Mouse (Mus musculus): Measurements from ENCODE around the gene Cntd1. TPM values are rescaled to one million over a fixed set of nuclear protein-coding genes. Genes with fewer than 3 reads are reported as not detected.

The Cntd1 gene
- total and polyA plus RNA-seq, 3 experiments = 0.96 to 2.5 (median 0.98) TPM

DNA sequence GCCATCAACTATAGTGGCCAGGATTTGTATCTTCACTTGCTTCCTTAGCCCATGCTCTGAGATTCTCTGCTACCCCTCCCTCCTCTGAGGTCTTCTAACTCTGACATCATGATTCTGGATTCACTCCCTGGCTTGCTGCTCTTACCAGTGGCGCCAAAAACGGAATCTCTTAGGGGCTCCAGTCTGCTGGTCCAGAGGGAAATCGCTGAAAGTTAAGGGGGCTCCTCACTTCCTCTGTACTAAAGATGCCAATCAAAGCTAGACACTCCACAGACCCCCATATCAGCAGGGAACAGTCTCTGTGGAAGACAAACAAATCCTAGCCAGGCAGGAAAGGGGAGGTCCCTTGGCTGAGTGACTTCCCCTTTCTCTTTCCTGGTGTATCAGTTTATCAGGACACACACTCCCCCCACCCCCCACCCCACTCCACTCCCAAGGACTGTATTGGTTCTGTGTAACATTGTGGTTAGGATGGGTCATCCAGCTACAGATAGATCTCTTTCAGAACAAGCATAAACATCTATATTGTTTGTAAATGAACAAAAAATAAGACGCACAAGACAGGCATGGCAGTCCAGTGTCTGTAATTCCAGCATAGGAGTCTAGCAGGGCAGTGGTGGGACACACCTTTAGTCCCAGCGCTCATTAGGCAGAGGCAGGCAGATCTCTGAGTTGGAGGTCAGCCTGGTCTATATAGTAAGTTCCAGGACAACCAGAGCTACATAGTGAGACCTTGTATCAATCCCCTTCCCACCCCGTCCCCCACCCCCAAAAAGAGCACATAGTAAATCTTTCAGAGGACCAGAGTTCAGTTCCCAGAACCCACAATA is 46.6 kb upstream of the Cntd1 start:
- no peak for DNase-seq (ENCODE audit: extremely low read depth)
- peaks cover 32% of the 10 kb centered on the region for H3K27me3 ChIP-seq (replicated peaks)
- no peak for TF ChIP-seq ETS1 (conservative IDR thresholded peaks at IDR 0.05; ENCODE audit: low read depth, low read length)
- 0 out of 2 replicates have a peak, but pooled peaks have one; percentile 16 for TF ChIP-seq EP300 (IDR thresholded peaks at IDR 0.05; ENCODE audit: low read length)
- H3K4me2 ChIP-seq (ENCODE audit: insufficient read depth, low read depth, poor library complexity, severe bottlenecking) = 0 out of 2 replicates have a peak overlapping the region, but pooled peaks have one; percentile 53
- H3K79me2 ChIP-seq (replicated peaks; ENCODE audit: control insufficient read depth, extremely low read depth, insufficient read depth, poor library complexity, severe bottlenecking) = no peaks in the 10 kb centered on the region
- H3K4me3 ChIP-seq (replicated peaks in 1 of 3; ENCODE audit: low read depth in 2 of 3, low read length in 2 of 3, poor library complexity in 1 of 3) = no peak overlapping the region
- H3K9me3 ChIP-seq (replicated peaks; ENCODE audit: low read length) = peaks cover 2% of the 10 kb centered on the region
- in situ Hi-C loops (cut with MboI; ENCODE audit: low pct_ligation_motif_present, low pct_unique_long_range_greater_than_20kb, low sequenced_read_pairs) (no loop called here), dilution Hi-C loops (cut with MboI; ENCODE audit: extremely low pct_ligation_motif_present, extremely low pct_unique_long_range_greater_than_20kb, low sequenced_read_pairs) (no loop called here)
- no peak overlapping the region for H3K27ac ChIP-seq (ENCODE audit: insufficient read depth, low read depth)
- no peaks in the 10 kb centered on the region for H3K36me3 ChIP-seq (replicated peaks in 1 of 2; ENCODE audit: control insufficient read depth in 1 of 2, insufficient read depth in 1 of 2, low read length in 1 of 2)
- H3K9ac ChIP-seq (ENCODE audit: insufficient read depth, low read depth) = no peak overlapping the region
- H3K4me1 ChIP-seq (ENCODE audit: control insufficient read depth in 1 of 2, insufficient read depth in 2 of 2) = peaks cover 3 to 19% of the 10 kb centered on the region in 2 experiments; a peak in 2 of 4 replicates

DNA sequence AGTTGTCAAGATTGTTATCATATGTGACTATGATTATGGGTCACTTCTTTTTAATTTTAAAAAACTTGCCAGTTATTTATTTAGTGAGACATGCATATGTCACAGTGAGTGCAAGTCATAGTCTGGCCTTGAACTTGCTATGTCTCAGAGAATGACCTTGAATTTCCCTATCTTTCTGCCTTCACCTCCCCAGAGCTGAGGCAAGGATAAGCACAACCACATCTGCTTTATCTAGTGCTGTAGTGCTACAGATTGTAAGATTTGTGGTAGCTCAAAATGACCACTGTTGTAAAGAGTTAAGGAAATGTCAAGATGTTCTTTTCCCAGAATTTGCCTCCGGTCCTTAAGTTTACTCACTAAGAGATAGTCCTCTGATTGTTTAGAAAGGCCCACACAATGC is 45.6 kb upstream of the Cntd1 start:
- Histone ChIP-seq H3K27me3 (replicated peaks) (peaks cover 27% of the 10 kb centered on the region), H3K36me3 (replicated peaks in 1 of 2; ENCODE audit: control insufficient read depth in 1 of 2, insufficient read depth in 1 of 2, low read length in 1 of 2) (no peaks in the 10 kb centered on the region), H3K4me3 (replicated peaks in 1 of 3; ENCODE audit: low read depth in 2 of 3, low read length in 2 of 3, poor library complexity in 1 of 3) (no peak overlapping the region), H3K9me3 (replicated peaks; ENCODE audit: low read length) (peaks cover 2% of the 10 kb centered on the region), H3K9ac (ENCODE audit: insufficient read depth, low read depth) (no peak overlapping the region), H3K79me2 (replicated peaks; ENCODE audit: control insufficient read depth, extremely low read depth, insufficient read depth, poor library complexity, severe bottlenecking) (no peaks in the 10 kb centered on the region), H3K27ac (ENCODE audit: insufficient read depth, low read depth) (no peak overlapping the region), H3K4me1 (ENCODE audit: control insufficient read depth in 1 of 2, insufficient read depth in 2 of 2) (peaks cover 3 to 19% of the 10 kb centered on the region in 2 experiments; a peak in 2 of 4 replicates), H3K4me2 (ENCODE audit: insufficient read depth, low read depth, poor library complexity, severe bottlenecking) (no peak overlapping the region)
- dilution Hi-C loops (cut with MboI; ENCODE audit: extremely low pct_ligation_motif_present, extremely low pct_unique_long_range_greater_than_20kb, low sequenced_read_pairs) (no loop called here), in situ Hi-C loops (cut with MboI; ENCODE audit: low pct_ligation_motif_present, low pct_unique_long_range_greater_than_20kb, low sequenced_read_pairs) (no loop called here)
- TF ChIP-seq TBP (conservative IDR thresholded peaks at IDR 0.05; ENCODE audit: low read depth, low read length) (no peak), MXI1 (IDR thresholded peaks at IDR 0.05; ENCODE audit: low read depth, low read length) (no peak), POLR2AphosphoS2 (IDR thresholded peaks at IDR 0.05; ENCODE audit: low read depth, low read length) (no peak), ZKSCAN1 (IDR thresholded peaks at IDR 0.05; ENCODE audit: borderline replicate concordance, low read depth, low read length) (no peak), JUN (IDR thresholded peaks at IDR 0.05; ENCODE audit: insufficient read depth, low read depth, low read length) (no peak), HCFC1 (IDR thresholded peaks at IDR 0.05; ENCODE audit: low read depth, low read length) (no peak), MYC (IDR thresholded peaks at IDR 0.05; ENCODE audit: low read depth, low read length) (no peak), CTCF (conservative IDR thresholded peaks at IDR 0.05 in 1 of 2, IDR thresholded peaks at IDR 0.05 in 1 of 2; ENCODE audit: low read depth in 2 of 2, low read length in 2 of 2) (no peak), MEF2A (IDR thresholded peaks at IDR 0.05; ENCODE audit: borderline replicate concordance, low read depth, low read length) (no peak), ELF1 (IDR thresholded peaks at IDR 0.05; ENCODE audit: low read depth, low read length) (no peak), ETS1 (conservative IDR thresholded peaks at IDR 0.05; ENCODE audit: low read depth, low read length) (no peak), NRF1 (IDR thresholded peaks at IDR 0.05; ENCODE audit: low read depth, low read length) (no peak), CHD1 (IDR thresholded peaks at IDR 0.05; ENCODE audit: low read depth, low read length) (no peak)
- no peak for DNase-seq (ENCODE audit: extremely low read depth)
